Comparison of ENCODE assay signal across 19 mouse cellular contexts in the genomic region with DNA sequence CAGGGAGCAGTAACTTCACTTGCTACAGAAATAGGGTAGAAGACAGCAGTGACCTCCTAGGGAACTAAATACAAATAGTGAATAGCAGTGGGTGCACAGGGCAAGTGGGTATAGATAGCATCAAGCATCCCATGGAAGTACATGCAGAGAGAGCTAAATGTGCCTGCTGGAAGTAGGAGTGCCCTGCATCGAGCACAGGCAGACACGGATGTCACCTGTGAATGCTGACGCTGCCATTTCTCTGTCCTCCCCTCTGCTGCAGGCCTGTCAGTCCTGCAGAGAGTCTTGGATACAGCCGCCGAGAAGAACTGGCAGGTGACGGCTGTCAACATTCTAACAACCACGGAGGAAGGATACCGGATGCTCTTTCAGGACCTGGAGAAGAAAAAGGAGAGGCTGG.
A peak's percentile ranks its signal among the peaks of the same experiment; 100 is the strongest.
DNase-seq lines count a peak whose midpoint lies in the region; TF ChIP-seq lines count a peak whose summit lies in the region.
"Had no signal": no experiment of that assay in that cellular context is flagged by ENCODE, and none has a peak within 500 bp of the region (broad histone marks: within the 10 kb centered on the region; RNA-seq: fewer than 3 reads in every experiment).

No protein-coding gene starts in this region.

- peak; percentile 68 for DNase-seq in heart, embryonic 10.5 days (ENCODE audit: low spot score)
- no peak for DNase-seq in heart, adult 9 months (ENCODE audit: low spot score in 2 of 2)
- no peak for DNase-seq in layer of hippocampus, adult 2 months (ENCODE audit: low spot score in 2 of 2)
- no peak for DNase-seq in layer of hippocampus, postnatal 14 days (ENCODE audit: low spot score in 2 of 2)
- DNase-seq: adrenal gland, adult 2 months; adrenal gland, postnatal 10 days; adrenal gland, postnatal 25 days; cerebellum, adult 11 months; cerebellum, adult 18-20 months; cerebellum, adult 8-10 months; cerebellum, adult 9-11 months; cerebellum, postnatal 14 days; cerebellum, postnatal 36 days; embryo, embryonic 11 days had no signal

- 0 out of 2 replicates have a peak, but pooled peaks cover 3% of the 10 kb centered on the region for H3K4me1 ChIP-seq in heart, embryonic 10.5 days
- H3K4me1 ChIP-seq: embryonic facial prominence, embryonic 13.5 days; embryonic facial prominence, embryonic 15.5 days; forebrain, embryonic 10.5 days; forebrain, embryonic 12.5 days had no signal

- H3K4me3 ChIP-seq in heart, embryonic 10.5 days: no peak overlapping the region
- no peak overlapping the region for H3K4me3 ChIP-seq in layer of hippocampus, adult 2 months
- H3K4me3 ChIP-seq: embryonic facial prominence, embryonic 13.5 days; embryonic facial prominence, embryonic 15.5 days; erythroblast, embryonic 14.5 days; forebrain, embryonic 10.5 days; forebrain, embryonic 12.5 days had no signal

- H3K9me3 ChIP-seq in heart, embryonic 10.5 days: no peaks in the 10 kb centered on the region
- H3K9me3 ChIP-seq: embryonic facial prominence, embryonic 13.5 days; embryonic facial prominence, embryonic 15.5 days; forebrain, embryonic 10.5 days; forebrain, embryonic 12.5 days had no signal

- no peaks in the 10 kb centered on the region for H3K27me3 ChIP-seq in heart, embryonic 10.5 days (ENCODE audit: insufficient read depth, poor library complexity, severe bottlenecking)
- H3K27me3 ChIP-seq: embryonic facial prominence, embryonic 13.5 days; embryonic facial prominence, embryonic 15.5 days; forebrain, embryonic 12.5 days had no signal

- no peak for TF ChIP-seq CTCF in layer of hippocampus, adult 2 months (conservative IDR thresholded peaks at IDR 0.05)

- H3K27ac ChIP-seq in heart, embryonic 10.5 days: no peak overlapping the region
- H3K27ac ChIP-seq in layer of hippocampus, adult 2 months: peak overlapping the region; percentile 71
- H3K27ac ChIP-seq: embryonic facial prominence, embryonic 13.5 days; embryonic facial prominence, embryonic 15.5 days; forebrain, embryonic 10.5 days; forebrain, embryonic 12.5 days had no signal

- H3K36me3 ChIP-seq in heart, embryonic 10.5 days: no peaks in the 10 kb centered on the region
- H3K36me3 ChIP-seq: embryonic facial prominence, embryonic 13.5 days; embryonic facial prominence, embryonic 15.5 days; forebrain, embryonic 10.5 days; forebrain, embryonic 12.5 days had no signal

- 46% methylated on average over 8 of the region's 8 CpGs for WGBS in heart, embryonic 10.5 days
